Mouse (Mus musculus) forebrain, postnatal 0 days (tissue): ENCODE data around the gene Tead1. TPM values are rescaled to one million over a fixed set of nuclear protein-coding genes. Genes with fewer than 3 reads are reported as not detected.

Source experiments
- ATAC-seq: fragments of 200-750 bp; cut with Nextera tagmentation; 2 replicates; pipeline ENCODE4 v1.8.0; 2017; ENCODE audit warnings: mild to moderate bottlenecking, moderate library complexity
- DNase-seq: peaks from one replicate; pipeline ENCODE4 v3.0.0-alpha.2; 2015
- H3K27ac ChIP-seq: fragments of 300-500 bp; sonication (generic); 2 replicates; pipeline ENCODE4 v1.5.1; 2014; ENCODE audit warnings: low read depth, mild to moderate bottlenecking, antibody characterized with exemption, low read length, moderate library complexity, mixed read lengths
- H3K27me3 ChIP-seq: fragments of 300-500 bp; sonication (generic); 2 replicates; pipeline ENCODE4 v1.6.1; 2014; ENCODE audit warnings: mild to moderate bottlenecking, low read length, mixed read lengths; ENCODE audit not compliant: insufficient read depth
- H3K36me3 ChIP-seq: fragments of 300-500 bp; sonication (generic); 2 replicates; pipeline ENCODE4 v1.6.1; 2014; ENCODE audit warnings: mild to moderate bottlenecking, moderate library complexity; ENCODE audit not compliant: insufficient read depth
- H3K4me1 ChIP-seq: fragments of 300-500 bp; sonication (generic); 2 replicates; pipeline ENCODE4 v1.6.1; 2014; ENCODE audit warnings: antibody characterized with exemption; ENCODE audit not compliant: insufficient read depth
- H3K4me2 ChIP-seq: fragments of 300-500 bp; sonication (generic); 2 replicates; pipeline ENCODE4 v1.6.1; 2014; ENCODE audit warnings: low read depth, mild to moderate bottlenecking, moderate library complexity
- H3K4me3 ChIP-seq: fragments of 300-500 bp; sonication (generic); 2 replicates; pipeline ENCODE4 v1.5.1; 2014; ENCODE audit warnings: low read depth, low read length, mixed read lengths
- H3K9ac ChIP-seq: fragments of 300-500 bp; sonication (generic); 2 replicates; pipeline ENCODE4 v1.6.1; 2014; ENCODE audit warnings: mild to moderate bottlenecking
- H3K9me3 ChIP-seq: fragments of 300-500 bp; sonication (generic); 2 replicates; pipeline ENCODE4 v1.6.1; 2016; ENCODE audit warnings: low read length
- CTCF ChIP-seq: sonication (generic); IDR thresholded peaks from 2 replicates; pipeline ENCODE4 v1.5.1; 2016; ENCODE audit warnings: antibody characterized with exemption, control low read depth, low read depth
- WGBS: fragments of 180-500 bp; shearing (Covaris S2); extraction: QIAGEN DNeasy Blood & Tissue Kit; methylation state at CpG from one replicate; pipeline ENCODE4 v1.1.7; 2014; 5-methylcytosine and 5-hydroxymethylcytosine counted together
- polyA plus RNA-seq: library from polyadenylated mRNA; unstranded; fragments of >200 nt; fragmentation: Nextera tagmentation; extraction: Ambion mirVana; gene quantifications from 2 replicates; pipeline ENCODE4 v1.2.1, GENCODE M21; 2015
- total RNA-seq: library from RNA; depleted of rRNA; stranded (reverse); fragments of >200 nt; gene quantifications from 2 replicates; pipeline ENCODE4 v1.2.3, GENCODE M21; 2014

The Tead1 gene
- total and polyA plus RNA-seq, 2 experiments from 2014 or later: 7.8 to 20.1 TPM

DNA sequence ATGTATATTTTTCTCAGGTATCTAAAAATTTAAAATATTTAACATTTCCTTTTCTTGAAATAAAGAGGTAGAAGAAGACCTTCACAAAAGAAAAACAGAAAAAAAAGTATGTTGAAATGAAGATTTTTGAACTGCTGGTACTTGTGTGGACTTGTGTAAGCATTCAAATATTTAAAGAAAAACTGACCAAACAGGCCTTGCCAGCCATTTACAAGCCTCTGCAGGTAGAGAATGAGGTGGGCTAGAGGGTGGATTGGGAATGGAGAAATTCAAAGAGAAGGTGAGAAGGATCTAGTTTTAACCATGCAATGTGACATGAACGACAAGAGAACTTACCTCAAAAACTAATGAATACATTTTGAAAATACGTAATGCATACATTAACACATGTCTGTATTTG lies 9.1 kb upstream of the Tead1 start:
- ATAC-seq (no peak), DNase-seq (no peak)
- Histone ChIP-seq H3K27ac (no peak overlapping the region), H3K4me1 (no peaks in the 10 kb centered on the region), H3K4me2 (no peak overlapping the region), H3K27me3 (no peaks in the 10 kb centered on the region), H3K36me3 (no peaks in the 10 kb centered on the region), H3K4me3 (no peak overlapping the region), H3K9me3 (no peaks in the 10 kb centered on the region), H3K9ac (no peak overlapping the region)
- no peak for TF ChIP-seq CTCF
- WGBS: 91% methylated on average over 2 of the region's 2 CpGs

DNA sequence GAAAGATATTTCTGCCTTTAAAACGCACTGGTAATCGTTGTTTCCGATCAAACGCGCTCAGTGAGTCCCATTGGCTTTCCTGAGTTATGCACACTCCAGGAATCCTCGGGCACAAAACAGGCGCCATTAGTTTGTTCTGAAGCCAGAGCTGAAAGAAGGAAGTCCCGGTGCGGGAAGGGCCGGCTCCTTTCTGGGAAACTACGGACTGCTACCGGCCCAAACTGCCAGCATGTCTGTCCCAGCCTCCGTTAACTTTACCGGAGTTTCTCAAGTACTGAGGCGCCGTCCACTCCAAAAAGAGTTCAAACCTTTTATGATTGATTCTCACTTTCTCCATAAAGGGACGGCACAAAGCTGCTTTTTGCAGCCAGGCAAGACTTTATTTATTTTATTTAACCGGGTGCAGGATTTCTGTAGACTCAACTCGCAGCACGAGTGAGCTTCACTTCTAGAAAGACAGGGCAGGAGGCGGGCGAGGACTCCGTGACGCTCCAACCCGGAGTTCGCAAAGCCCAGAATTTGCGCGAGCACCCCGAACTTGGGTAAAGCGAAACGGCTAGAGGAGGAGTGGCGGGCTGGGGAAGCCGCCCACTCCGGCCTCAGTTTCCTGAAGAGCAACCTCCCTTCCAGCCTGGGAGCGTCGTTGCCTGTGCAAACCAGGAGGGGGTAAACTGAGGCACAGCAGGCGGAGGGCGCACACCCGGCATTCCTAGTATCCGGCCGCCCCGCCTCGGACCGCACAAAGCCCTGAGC lies 524 bp upstream of the Tead1 start:
- H3K4me1 ChIP-seq: peaks cover 7% of the 10 kb centered on the region
- TF ChIP-seq CTCF: peak; percentile 16
- 1% methylated on average over 44 of the region's 44 CpGs for WGBS
- H3K4me2 ChIP-seq: peak overlapping the region; percentile 93
- peak overlapping the region; percentile 76 for H3K9ac ChIP-seq
- H3K36me3 ChIP-seq: no peaks in the 10 kb centered on the region
- H3K27ac ChIP-seq: peak overlapping the region; percentile 85
- H3K9me3 ChIP-seq: no peaks in the 10 kb centered on the region
- H3K27me3 ChIP-seq: no peaks in the 10 kb centered on the region
- DNase-seq: peak; percentile 65
- peak; percentile 65 for ATAC-seq
- H3K4me3 ChIP-seq: peak overlapping the region; percentile 88

DNA sequence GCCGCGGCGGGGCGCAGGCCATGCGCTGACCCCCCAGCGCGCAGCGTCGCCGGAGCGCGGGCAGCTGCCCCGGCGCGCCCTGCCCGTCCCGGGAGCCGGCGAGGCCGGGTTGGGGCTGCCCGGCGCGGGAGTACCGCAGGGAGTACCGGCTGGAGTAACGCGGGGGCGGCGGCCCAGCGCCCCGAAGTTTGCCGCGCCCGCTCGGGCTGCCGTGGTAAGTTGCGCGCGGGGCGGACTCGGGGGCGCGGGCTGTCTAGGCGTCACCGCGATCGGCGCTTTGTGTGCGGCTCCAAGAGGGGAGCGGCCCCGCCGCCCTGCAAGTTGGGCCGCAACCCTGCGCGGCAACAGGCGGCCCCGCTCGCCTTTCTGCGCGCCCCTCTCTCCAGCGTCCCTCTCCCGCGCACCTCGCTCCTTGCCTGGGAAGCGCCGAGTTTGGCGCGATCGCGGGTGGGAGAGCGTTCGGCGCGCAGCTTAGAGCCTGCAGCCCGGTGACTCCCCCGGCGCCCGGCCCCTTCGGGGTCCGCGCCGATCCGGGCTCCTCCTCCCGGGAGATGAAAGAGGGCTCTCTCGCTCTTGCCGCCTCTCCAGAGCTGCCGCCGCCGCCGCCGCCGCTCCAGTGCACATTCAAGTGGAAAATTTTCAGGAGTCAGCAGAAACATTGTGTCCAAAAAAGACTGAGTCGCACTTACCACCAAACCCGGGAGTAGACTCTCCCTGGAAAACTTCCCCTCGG lies 561 bp downstream of the Tead1 start:
- TF ChIP-seq CTCF: no peak
- Histone ChIP-seq H3K9me3 (no peaks in the 10 kb centered on the region), H3K36me3 (no peaks in the 10 kb centered on the region), H3K4me3 (peak overlapping the region; percentile 88), H3K9ac (peak overlapping the region; percentile 76), H3K27ac (peak overlapping the region; percentile 85), H3K4me1 (peaks cover 10% of the 10 kb centered on the region), H3K4me2 (peak overlapping the region; percentile 93), H3K27me3 (no peaks in the 10 kb centered on the region)
- DNase-seq (peak; percentile 70), ATAC-seq (peak; percentile 58)
- 2% methylated on average over 90 of the region's 95 CpGs for WGBS

DNA sequence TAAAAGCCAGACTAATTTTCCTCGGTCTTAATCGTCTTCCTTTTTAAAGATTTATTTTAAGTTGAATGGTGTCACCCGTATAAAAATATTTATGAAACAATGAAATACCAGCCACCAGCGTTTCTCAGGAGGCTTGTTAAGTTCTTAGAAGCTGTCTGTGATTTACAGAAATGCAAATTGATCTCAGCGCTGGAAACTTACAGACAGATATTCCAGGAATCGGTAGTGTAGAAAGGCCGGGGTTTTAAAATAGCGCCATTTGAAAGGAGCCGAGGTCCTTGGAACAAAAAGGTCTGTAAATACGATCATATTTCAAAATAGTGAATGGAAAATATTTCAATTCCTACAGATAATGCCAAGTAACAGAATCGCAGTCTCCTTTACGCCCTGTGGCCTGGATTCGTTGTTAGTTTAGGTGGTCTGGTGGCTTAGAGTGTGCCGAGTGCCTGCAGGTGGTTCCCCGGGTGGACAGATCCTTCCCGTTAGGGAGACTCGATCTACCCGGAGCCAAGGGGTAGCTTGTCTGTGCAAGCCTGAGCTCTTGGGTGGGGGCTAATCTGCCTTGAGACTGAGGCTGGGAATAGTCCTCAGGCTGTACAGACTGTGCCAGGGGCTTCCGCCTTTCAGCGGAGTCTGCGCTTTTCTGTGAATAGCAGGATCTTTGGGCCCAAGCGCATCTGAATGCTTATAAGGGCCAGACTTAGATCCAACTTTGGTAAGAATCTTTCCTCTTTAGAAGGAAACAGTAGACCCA lies 1.6 kb downstream of the Tead1 start:
- peak overlapping the region; percentile 88 for H3K4me3 ChIP-seq
- peak overlapping the region; percentile 93 for H3K4me2 ChIP-seq
- DNase-seq (peak; percentile 62), ATAC-seq (no peak)
- H3K27me3 ChIP-seq: no peaks in the 10 kb centered on the region
- H3K36me3 ChIP-seq: no peaks in the 10 kb centered on the region
- H3K27ac ChIP-seq: peak overlapping the region; percentile 41
- peak overlapping the region; percentile 76 for H3K9ac ChIP-seq
- no peak for TF ChIP-seq CTCF
- WGBS: 2% methylated on average over 22 of the region's 22 CpGs
- no peaks in the 10 kb centered on the region for H3K9me3 ChIP-seq
- H3K4me1 ChIP-seq: peaks cover 20% of the 10 kb centered on the region

DNA sequence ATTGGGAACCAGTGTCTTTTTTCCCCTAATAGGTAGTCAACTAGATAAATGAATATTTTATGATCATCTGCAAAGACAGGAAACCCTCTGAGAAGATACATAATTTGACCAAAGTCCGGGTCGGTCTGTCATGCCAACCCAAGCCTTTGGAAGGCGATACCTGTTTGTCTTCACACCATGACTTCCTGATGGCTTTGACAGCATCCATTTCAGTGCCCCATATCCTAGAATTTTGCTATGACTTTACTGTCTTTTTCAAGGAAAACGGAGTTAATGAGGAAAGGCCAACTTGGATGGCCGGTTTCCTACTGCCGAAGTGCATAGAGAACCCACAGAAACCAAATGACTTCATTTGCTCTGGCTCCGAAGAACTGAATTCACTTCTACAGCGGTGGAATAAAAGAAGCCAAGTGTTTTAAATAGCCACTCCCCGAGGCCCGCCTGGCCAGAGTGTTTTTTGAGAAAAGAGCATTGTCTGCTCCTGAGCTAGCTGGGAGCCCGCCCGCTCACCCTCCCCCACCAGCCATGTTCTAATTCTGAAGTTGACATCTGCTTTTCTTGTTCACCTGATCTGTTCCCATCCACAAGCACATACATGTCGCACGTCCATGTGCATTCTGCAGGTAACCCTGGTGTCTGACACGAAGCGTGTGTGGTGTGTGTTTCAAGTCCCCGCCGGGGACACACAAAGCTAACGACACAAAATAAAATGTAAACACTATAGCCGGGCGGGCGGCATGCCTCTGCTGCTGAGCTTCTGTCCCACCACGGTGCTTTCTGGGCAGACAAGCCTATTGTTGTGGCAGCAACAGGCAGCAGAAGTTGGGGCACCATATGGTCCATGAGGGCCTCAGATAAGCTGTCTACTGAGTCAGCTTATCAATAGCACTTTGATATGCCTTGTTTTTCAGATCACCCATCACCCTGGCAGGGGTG lies 5.8 kb downstream of the Tead1 start:
- ATAC-seq (no peak), DNase-seq (peak; percentile 27)
- H3K4me2 ChIP-seq: peak overlapping the region; percentile 30
- H3K9me3 ChIP-seq: no peaks in the 10 kb centered on the region
- no peak overlapping the region for H3K9ac ChIP-seq
- 14% methylated on average over 23 of the region's 23 CpGs for WGBS
- no peaks in the 10 kb centered on the region for H3K27me3 ChIP-seq
- TF ChIP-seq CTCF: no peak
- no peaks in the 10 kb centered on the region for H3K36me3 ChIP-seq
- H3K4me3 ChIP-seq: no peak overlapping the region
- H3K4me1 ChIP-seq: peaks cover 20% of the 10 kb centered on the region
- no peak overlapping the region for H3K27ac ChIP-seq

DNA sequence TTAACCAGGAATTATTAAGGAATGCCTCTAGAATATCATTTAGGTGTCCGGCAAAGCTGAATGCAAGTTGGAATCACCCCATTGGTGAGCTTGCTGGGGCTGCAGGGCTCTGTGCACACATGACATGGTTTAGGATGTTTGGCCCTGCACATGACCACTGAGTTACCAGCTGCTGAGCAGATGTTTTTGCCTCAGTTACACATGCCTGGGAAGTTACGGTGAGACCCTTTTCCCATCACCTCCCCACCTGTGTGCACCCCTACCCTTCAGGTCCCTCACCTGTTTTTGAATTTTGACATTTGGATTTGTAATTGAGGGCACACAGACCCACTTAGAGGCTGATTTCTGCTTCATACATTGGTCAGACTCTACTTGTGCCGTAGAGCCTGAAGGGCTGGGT lies 6.9 kb downstream of the Tead1 start:
- Histone ChIP-seq H3K4me3 (no peak overlapping the region), H3K9ac (no peak overlapping the region), H3K4me2 (no peak overlapping the region), H3K36me3 (no peaks in the 10 kb centered on the region), H3K4me1 (peaks cover 20% of the 10 kb centered on the region), H3K9me3 (no peaks in the 10 kb centered on the region), H3K27ac (no peak overlapping the region), H3K27me3 (no peaks in the 10 kb centered on the region)
- no peak for DNase-seq
- WGBS: 77% methylated on average over 3 of the region's 3 CpGs
- no peak for TF ChIP-seq CTCF
- ATAC-seq: no peak
